ENCODE assay signal across 9 mouse cellular contexts in genomic region chr8:95002089-95002655, GRCm38 (mm10). TPM values are rescaled to one million over a fixed set of nuclear protein-coding genes. Genes with fewer than 3 reads are reported as not detected.
DNase-seq lines count a peak whose midpoint lies in the region; ATAC-seq and TF ChIP-seq lines count a peak whose summit lies in the region.
"Had no signal": no experiment of that assay in that cellular context is flagged by ENCODE, and none has a peak within 500 bp of the region (broad histone marks: within the 10 kb centered on the region; RNA-seq: fewer than 3 reads in every experiment).

No protein-coding gene starts in this region.

- peaks cover 23% of the 10 kb centered on the region for H3K4me1 ChIP-seq in kidney, postnatal 0 days (replicated peaks; ENCODE audit: insufficient read depth, low read length)
- H3K4me1 ChIP-seq in heart, postnatal 0 days (ENCODE audit: control insufficient read depth, insufficient read depth), result peaks cover 25% of the 10 kb centered on the region
- peaks cover 49% of the 10 kb centered on the region for H3K4me1 ChIP-seq in liver, embryonic 16.5 days (ENCODE audit: control insufficient read depth, low read depth, low read length)

- H3K27me3 ChIP-seq in kidney, postnatal 0 days (ENCODE audit: insufficient read depth, low read length), result no peaks in the 10 kb centered on the region
- no peaks in the 10 kb centered on the region for H3K27me3 ChIP-seq in heart, postnatal 0 days (ENCODE audit: control insufficient read depth, insufficient read depth, low read length)
- H3K27me3 ChIP-seq in liver, embryonic 16.5 days (ENCODE audit: control insufficient read depth, insufficient read depth, low read depth, low read length), result no peaks in the 10 kb centered on the region
- H3K27me3 ChIP-seq: limb, embryonic 15.5 days had no signal

- 30% methylated on average over 8 of the region's 8 CpGs for WGBS in kidney, postnatal 0 days
- WGBS in heart, postnatal 0 days, result 24% methylated on average over 8 of the region's 8 CpGs
- 50% methylated on average over 8 of the region's 8 CpGs for WGBS in liver, embryonic 16.5 days (ENCODE audit: insufficient replicate concordance)

- no peak for TF ChIP-seq CTCF in kidney, postnatal 0 days (IDR thresholded peaks at IDR 0.05; ENCODE audit: low read depth)
- no peak for TF ChIP-seq CTCF in heart, postnatal 0 days (IDR thresholded peaks at IDR 0.05; ENCODE audit: low read depth)

- H3K9ac ChIP-seq in kidney, postnatal 0 days (ENCODE audit: low read depth, low read length), result no peak overlapping the region
- no peak overlapping the region for H3K9ac ChIP-seq in heart, postnatal 0 days (replicated peaks; ENCODE audit: low read depth, low read length)
- no peak overlapping the region for H3K9ac ChIP-seq in liver, embryonic 16.5 days (ENCODE audit: low read depth, low read length)
- H3K9ac ChIP-seq: limb, embryonic 15.5 days had no signal

- no peak overlapping the region for H3K4me2 ChIP-seq in kidney, postnatal 0 days (ENCODE audit: low read length)
- H3K4me2 ChIP-seq in heart, postnatal 0 days (ENCODE audit: low read depth, low read length), result peak overlapping the region; percentile 2; the same call in 1 of the 2 replicates
- no peak overlapping the region for H3K4me2 ChIP-seq in liver, embryonic 16.5 days (ENCODE audit: low read depth, low read length)
- H3K4me2 ChIP-seq: limb, embryonic 15.5 days had no signal

- peak; percentile 18; the same call in 1 of the 2 replicates for ATAC-seq in cerebellum, adult (ENCODE audit: insufficient number of reproducible peaks, low FRiP score, low TSS enrichment)
- ATAC-seq in kidney, postnatal 0 days (replicated peaks; ENCODE audit: low FRiP score, low read depth), result 0 out of 2 replicates have a peak, but pooled peaks have one; percentile 6
- ATAC-seq in heart, postnatal 0 days (ENCODE audit: insufficient read depth, low read depth), result peak; percentile 66
- ATAC-seq in liver, embryonic 16.5 days (ENCODE audit: low read depth), result 0 out of 2 replicates have a peak, but pooled peaks have one; percentile 1

- no peak for DNase-seq in cerebellum, postnatal 4 days (ENCODE audit: low spot score in 2 of 2)
- DNase-seq in kidney, postnatal 0 days (ENCODE audit: low spot score), result no peak
- DNase-seq in kidney, postnatal 4 days, result no peak
- peak; percentile 66 for DNase-seq in heart, postnatal 0 days (ENCODE audit: low spot score)
- DNase-seq in frontal cortex, postnatal 36 days (ENCODE audit: low spot score in 2 of 2), result no peak
- DNase-seq in layer of hippocampus, adult 9-11 months, result no peak

- peaks cover 13% of the 10 kb centered on the region; the same call in 1 of the 2 replicates for H3K36me3 ChIP-seq in kidney, postnatal 0 days (ENCODE audit: insufficient read depth, low read length)
- no peaks in the 10 kb centered on the region for H3K36me3 ChIP-seq in heart, postnatal 0 days (replicated peaks; ENCODE audit: control insufficient read depth, insufficient read depth, low read length)
- peaks cover 39% of the 10 kb centered on the region for H3K36me3 ChIP-seq in liver, embryonic 16.5 days (ENCODE audit: control insufficient read depth, insufficient read depth)

- H3K27ac ChIP-seq in kidney, postnatal 0 days, result peak overlapping the region; percentile 50; the same call in 1 of the 2 replicates
- H3K27ac ChIP-seq in heart, postnatal 0 days (ENCODE audit: low read depth), result peak overlapping the region; percentile 67
- H3K27ac ChIP-seq in liver, embryonic 16.5 days (ENCODE audit: low read length), result no peak overlapping the region
- H3K27ac ChIP-seq: limb, embryonic 15.5 days had no signal

- H3K9me3 ChIP-seq in kidney, postnatal 0 days (replicated peaks; ENCODE audit: low read length), result no peaks in the 10 kb centered on the region
- no peaks in the 10 kb centered on the region for H3K9me3 ChIP-seq in heart, postnatal 0 days (replicated peaks; ENCODE audit: control insufficient read depth, low read length)
- no peaks in the 10 kb centered on the region for H3K9me3 ChIP-seq in liver, embryonic 16.5 days (replicated peaks; ENCODE audit: control insufficient read depth, low read length)
- H3K9me3 ChIP-seq: limb, embryonic 15.5 days had no signal

- no peak for TF ChIP-seq EP300 in heart, postnatal 0 days (IDR thresholded peaks at IDR 0.05; ENCODE audit: low read depth)

- no peak overlapping the region for H3K4me3 ChIP-seq in kidney, postnatal 0 days (replicated peaks; ENCODE audit: low read depth, low read length)
- H3K4me3 ChIP-seq in heart, postnatal 0 days (ENCODE audit: low read depth, low read length), result no peak overlapping the region
- H3K4me3 ChIP-seq in liver, embryonic 16.5 days (ENCODE audit: low read depth, low read length), result no peak overlapping the region
- H3K4me3 ChIP-seq: limb, embryonic 15.5 days had no signal

RNA-seq across cellular contexts. Expression of gene Adgrg3, which starts 15.3 kb away (rescaled TPM):
- polyA plus RNA-seq in kidney, postnatal 0 days (2015; fragmentation: Nextera tagmentation; extraction: Ambion mirVana), result 3.7 and 4.4 TPM in 2 replicates
- 4.4 and 5.4 TPM in 2 replicates for total RNA-seq in heart, postnatal 0 days (2014; rRNA removed; ENCODE audit: low replicate concordance)
- polyA plus RNA-seq in heart, postnatal 0 days (2015; fragmentation: Nextera tagmentation; extraction: Ambion mirVana), result 2.7 and 2.8 TPM in 2 replicates
- polyA plus RNA-seq in liver, embryonic 16.5 days (2015; fragmentation: Nextera tagmentation; extraction: Ambion mirVana), result 8.3 and 9.1 TPM in 2 replicates

RNA-seq across cellular contexts. Expression of gene Adgrg1, which starts 27.6 kb away (rescaled TPM):
- polyA plus RNA-seq in kidney, postnatal 0 days (2015; fragmentation: Nextera tagmentation; extraction: Ambion mirVana), result 109 and 125 TPM in 2 replicates
- 8.0 and 19.2 TPM in 2 replicates for total RNA-seq in heart, postnatal 0 days (2014; rRNA removed; ENCODE audit: low replicate concordance)
- polyA plus RNA-seq in heart, postnatal 0 days (2015; fragmentation: Nextera tagmentation; extraction: Ambion mirVana), result 5.6 and 6.6 TPM in 2 replicates
- 45.0 and 50.6 TPM in 2 replicates for polyA plus RNA-seq in liver, embryonic 16.5 days (2015; fragmentation: Nextera tagmentation; extraction: Ambion mirVana)

RNA-seq across cellular contexts. Expression of gene Drc7, which starts 52.7 kb away (rescaled TPM):
- not detected in 2 replicates for polyA plus RNA-seq in kidney, postnatal 0 days (2015; fragmentation: Nextera tagmentation; extraction: Ambion mirVana)
- total RNA-seq in heart, postnatal 0 days (2014; rRNA removed; ENCODE audit: low replicate concordance), result not detected in 2 replicates
- 0.12 TPM in 1 of 2 replicates, not detected in the other for polyA plus RNA-seq in heart, postnatal 0 days (2015; fragmentation: Nextera tagmentation; extraction: Ambion mirVana)
- polyA plus RNA-seq in liver, embryonic 16.5 days (2015; fragmentation: Nextera tagmentation; extraction: Ambion mirVana), result 0.44 and 0.50 TPM in 2 replicates

Comparison
In these comparisons a context has a peak if more than half of its experiments do, and no peak if none do; other contexts are left out.
1. ATAC-seq: peak in every context shown above with its lines; median percentile 66 in heart, postnatal 0 days; 18 in cerebellum, adult; 6 in kidney, postnatal 0 days; 1 in liver, embryonic 16.5 days.